Mouse (Mus musculus) spleen, postnatal 4 days (tissue): ENCODE data around the gene Dusp2.
"Not testable (repeated sequence)": the region's sequence is repeated elsewhere in the genome, so short reads cannot be mapped to it uniquely, and the experiment has no call there.

ENCODE experiments used
- DNase-seq, 2 experiments: peaks; one replicate each; pipeline ENCODE4 v3.0.0; 2022; ENCODE audit warnings: low spot score in 2 of 2

The Dusp2 gene

GRCm38 (mm10) chr2:127335767-127336496 lies at the start of gene Dusp2:
Dusp2 (plus strand) TSS chr2:127336159.
- DNase-seq = peak; percentile 91 to 96

- no peak for DNase-seq
These were observed 43.7 kb upstream of the Dusp2 start for GRCm38 (mm10) chr2:127292250-127292649.

GRCm38 (mm10) chr2:127297001-127297805 lies 38.8 kb upstream of the Dusp2 start:
- no peak for DNase-seq

GRCm38 (mm10) chr2:127298056-127298455 lies 37.9 kb upstream of the Dusp2 start:
- no peak for DNase-seq

GRCm38 (mm10) chr2:127300701-127301100 lies 35.3 kb upstream of the Dusp2 start:
- DNase-seq = no peak

GRCm38 (mm10) chr2:127301883-127302282 lies 34.1 kb upstream of the Dusp2 start:
- DNase-seq = no peak

GRCm38 (mm10) chr2:127304192-127304591 lies 31.8 kb upstream of the Dusp2 start:
- DNase-seq = not testable (repeated sequence)

- no peak for DNase-seq
These were observed 31.2 kb upstream of the Dusp2 start for GRCm38 (mm10) chr2:127304609-127305210.

GRCm38 (mm10) chr2:127306123-127306522 lies 29.8 kb upstream of the Dusp2 start:
- DNase-seq = no peak

- no peak for DNase-seq
These were observed 28.8 kb upstream of the Dusp2 start for GRCm38 (mm10) chr2:127307179-127307578.

GRCm38 (mm10) chr2:127308660-127309059 lies 27.3 kb upstream of the Dusp2 start:
- no peak for DNase-seq

- no peak for DNase-seq
These were observed 25.7 kb upstream of the Dusp2 start for GRCm38 (mm10) chr2:127310246-127310645.

- DNase-seq = no peak
These were observed 25.3 kb upstream of the Dusp2 start for GRCm38 (mm10) chr2:127310685-127311084.

GRCm38 (mm10) chr2:127311193-127311592 lies 24.8 kb upstream of the Dusp2 start:
- no peak for DNase-seq

GRCm38 (mm10) chr2:127312801-127313200 lies 23.2 kb upstream of the Dusp2 start:
- no peak for DNase-seq

GRCm38 (mm10) chr2:127313878-127314277 lies 22.1 kb upstream of the Dusp2 start:
- DNase-seq = peak in 1 of 2 experiments; percentile 59

GRCm38 (mm10) chr2:127314467-127315154 lies 21.3 kb upstream of the Dusp2 start:
- DNase-seq = peak; percentile 57 to 77

- DNase-seq = no peak
These were observed 20.8 kb upstream of the Dusp2 start for GRCm38 (mm10) chr2:127315155-127315470.

- no peak for DNase-seq
These were observed 19.5 kb upstream of the Dusp2 start for GRCm38 (mm10) chr2:127316431-127316830.

GRCm38 (mm10) chr2:127318136-127318535 lies 17.8 kb upstream of the Dusp2 start:
- DNase-seq = no peak

- no peak for DNase-seq
These were observed 16.9 kb upstream of the Dusp2 start for GRCm38 (mm10) chr2:127319071-127319470.

- DNase-seq = peak in 1 of 2 experiments; percentile 56
These were observed 13.2 kb upstream of the Dusp2 start for GRCm38 (mm10) chr2:127322671-127323285.
